Comparison of ENCODE assay signal across 17 mouse cellular contexts in the genomic region with DNA sequence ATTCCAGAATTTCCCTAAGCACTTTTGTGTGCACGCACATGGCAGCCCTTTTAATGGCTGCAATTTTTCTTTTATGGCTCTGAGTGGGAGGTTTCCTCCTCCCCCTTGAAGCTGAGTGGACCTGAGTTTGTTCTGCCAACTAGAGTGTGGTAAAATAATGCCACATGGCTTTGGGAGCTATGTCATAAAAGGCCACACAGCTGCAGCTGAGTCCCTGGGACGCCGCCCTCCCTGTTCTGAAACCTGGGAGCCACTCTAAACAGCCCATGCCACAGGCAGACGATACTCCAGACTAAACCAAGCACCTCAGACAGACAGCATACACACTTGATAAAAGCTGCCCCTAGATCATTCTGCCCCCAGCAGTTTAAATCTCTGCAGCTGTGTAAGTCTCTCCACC.
DNase-seq lines count a peak whose midpoint lies in the region; ATAC-seq lines count a peak whose summit lies in the region.
"Had no signal": no experiment of that assay in that cellular context is flagged by ENCODE, and none has a peak within 500 bp of the region (broad histone marks: within the 10 kb centered on the region; RNA-seq: fewer than 3 reads in every experiment).

No protein-coding gene starts in this region.

- H3K9me3 ChIP-seq in hindbrain, embryonic 14.5 days (ENCODE audit: control insufficient read depth, low read length), result no peaks in the 10 kb centered on the region
- H3K9me3 ChIP-seq in hindbrain, embryonic 16.5 days (ENCODE audit: control insufficient read depth, low read length), result no peaks in the 10 kb centered on the region
- no peaks in the 10 kb centered on the region for H3K9me3 ChIP-seq in limb, embryonic 13.5 days
- H3K9me3 ChIP-seq: hindbrain, embryonic 13.5 days; liver, embryonic 15.5 days had no signal

- H3K9ac ChIP-seq in hindbrain, embryonic 14.5 days, result no peak overlapping the region
- H3K9ac ChIP-seq in hindbrain, embryonic 16.5 days (ENCODE audit: low read depth, low read length), result no peak overlapping the region
- H3K9ac ChIP-seq in limb, embryonic 13.5 days, result no peak overlapping the region
- H3K9ac ChIP-seq: hindbrain, embryonic 13.5 days; liver, embryonic 15.5 days had no signal

- no peak overlapping the region for H3K4me2 ChIP-seq in hindbrain, embryonic 14.5 days (replicated peaks)
- no peak overlapping the region for H3K4me2 ChIP-seq in hindbrain, embryonic 16.5 days (ENCODE audit: low read length)
- H3K4me2 ChIP-seq in limb, embryonic 13.5 days (replicated peaks), result 0 out of 2 replicates have a peak overlapping the region, but pooled peaks have one; percentile 19
- H3K4me2 ChIP-seq: hindbrain, embryonic 13.5 days; liver, embryonic 15.5 days had no signal

- no peaks in the 10 kb centered on the region for H3K36me3 ChIP-seq in hindbrain, embryonic 14.5 days (replicated peaks; ENCODE audit: control insufficient read depth, insufficient read depth)
- no peaks in the 10 kb centered on the region for H3K36me3 ChIP-seq in hindbrain, embryonic 16.5 days (ENCODE audit: control insufficient read depth, insufficient read depth, low read length)
- no peaks in the 10 kb centered on the region for H3K36me3 ChIP-seq in limb, embryonic 13.5 days
- H3K36me3 ChIP-seq: hindbrain, embryonic 13.5 days; liver, embryonic 15.5 days had no signal

- H3K4me3 ChIP-seq in hindbrain, embryonic 14.5 days (replicated peaks; ENCODE audit: low read length), result no peak overlapping the region
- H3K4me3 ChIP-seq in hindbrain, embryonic 16.5 days (ENCODE audit: low read length), result no peak overlapping the region
- no peak overlapping the region for H3K4me3 ChIP-seq in limb, embryonic 13.5 days
- H3K4me3 ChIP-seq: hindbrain, embryonic 13.5 days; liver, embryonic 15.5 days had no signal

- H3K27ac ChIP-seq in hindbrain, embryonic 14.5 days, result 0 out of 2 replicates have a peak overlapping the region, but pooled peaks have one; percentile 26
- H3K27ac ChIP-seq in hindbrain, embryonic 16.5 days (ENCODE audit: low read depth, low read length), result no peak overlapping the region
- H3K27ac ChIP-seq in limb, embryonic 13.5 days, result peak overlapping the region; percentile 39; the same call in 1 of the 2 replicates
- H3K27ac ChIP-seq: liver, embryonic 15.5 days had no signal

- ATAC-seq in hindbrain, embryonic 14.5 days (ENCODE audit: low FRiP score), result no peak
- ATAC-seq in hindbrain, embryonic 16.5 days, result no peak
- peak; percentile 83 for ATAC-seq in limb, embryonic 13.5 days (ENCODE audit: low FRiP score, low read depth)
- ATAC-seq: CD4-positive, CD25-positive, alpha-beta regulatory T cell, adult 4 months; intestine, postnatal 0 days had no signal

- DNase-seq in hindbrain, embryonic 14.5 days (ENCODE audit: low spot score), result no peak
- peak; percentile 13 for DNase-seq in ovary, postnatal 36 days (ENCODE audit: low spot score)
- DNase-seq in ovary, adult 18-20 months (ENCODE audit: low spot score), result no peak
- DNase-seq in cerebellum, adult 9-11 months, result no peak
- no peak for DNase-seq in adrenal gland, postnatal 10 days
- DNase-seq: adrenal gland, adult 8-10 months; cerebellum, adult 8-10 months; heart, postnatal 10 days; layer of hippocampus, adult 9-11 months; lung, postnatal 14 days; right cerebral cortex, postnatal 25 days had no signal

- no peaks in the 10 kb centered on the region for H3K27me3 ChIP-seq in hindbrain, embryonic 14.5 days (ENCODE audit: control insufficient read depth, insufficient read depth, low read length)
- H3K27me3 ChIP-seq in hindbrain, embryonic 16.5 days (replicated peaks; ENCODE audit: control insufficient read depth, insufficient read depth, low read length), result no peaks in the 10 kb centered on the region
- no peaks in the 10 kb centered on the region for H3K27me3 ChIP-seq in limb, embryonic 13.5 days
- H3K27me3 ChIP-seq: hindbrain, embryonic 13.5 days; liver, embryonic 15.5 days had no signal

- 60% methylated on average over 4 of the region's 4 CpGs for WGBS in hindbrain, embryonic 14.5 days
- 53% methylated on average over 4 of the region's 4 CpGs for WGBS in hindbrain, embryonic 16.5 days
- 7% methylated on average over 4 of the region's 4 CpGs for WGBS in limb, embryonic 13.5 days

- peaks cover 6% of the 10 kb centered on the region; the same call in 1 of the 2 replicates for H3K4me1 ChIP-seq in hindbrain, embryonic 14.5 days (replicated peaks; ENCODE audit: control insufficient read depth, insufficient read depth, low read length)
- 0 out of 2 replicates have a peak, but pooled peaks cover 4% of the 10 kb centered on the region for H3K4me1 ChIP-seq in hindbrain, embryonic 16.5 days (ENCODE audit: control insufficient read depth, insufficient read depth, low read depth, low read length)
- H3K4me1 ChIP-seq in limb, embryonic 13.5 days, result peaks cover 20% of the 10 kb centered on the region
- H3K4me1 ChIP-seq: liver, embryonic 15.5 days had no signal
